Mouse (Mus musculus): ENCODE results near the gene Smarcd1.

- TF ChIP-seq POLR2A (IDR thresholded peaks at IDR 0.05; ENCODE audit: insufficient read length, low read depth) = no peak
- no peak for TF ChIP-seq MAX (IDR thresholded peaks at IDR 0.05; ENCODE audit: low read depth)
- TF ChIP-seq E2F4 (IDR thresholded peaks at IDR 0.05; ENCODE audit: insufficient read depth) = no peak
Measured at GRCm38 (mm10) chr15:99684156-99684555, 17.8 kb upstream of the Smarcd1 start.
